Mouse (Mus musculus): ENCODE measurements around the gene Akap6.

The Akap6 gene

GRCm38 (mm10) chr12:52781066-52781465, 81.9 kb downstream of the Akap6 start:
- DNase-seq (ENCODE audit: low spot score), result no peak

DNA sequence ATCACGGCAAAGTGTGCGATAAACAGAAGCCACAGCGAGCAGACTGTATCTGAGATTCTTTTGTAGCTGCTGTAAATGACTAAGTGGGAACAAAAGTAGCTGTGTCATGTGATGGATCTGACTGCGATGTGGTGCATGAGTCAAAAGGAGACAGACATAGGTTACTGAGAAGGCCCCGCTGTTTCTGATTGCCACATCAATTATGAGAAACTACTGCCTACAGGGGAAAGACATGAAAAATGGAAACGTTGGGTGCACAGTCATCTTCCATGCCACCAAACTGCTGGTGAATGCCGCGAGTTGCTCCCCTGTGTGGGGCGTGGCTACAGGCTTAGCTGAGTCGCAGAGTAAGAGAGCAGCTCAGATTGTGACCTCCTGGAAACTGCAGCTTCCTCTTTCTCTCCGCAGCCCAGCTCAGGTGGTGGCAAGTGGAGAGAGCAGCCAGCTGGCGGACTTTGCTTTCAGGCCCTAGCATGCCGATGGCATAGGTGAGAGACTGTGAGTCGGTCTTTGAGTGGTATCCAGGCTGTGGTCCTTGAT, 83.8 kb downstream of the Akap6 start:
- DNase-seq (ENCODE audit: low spot score), result no peak

DNA sequence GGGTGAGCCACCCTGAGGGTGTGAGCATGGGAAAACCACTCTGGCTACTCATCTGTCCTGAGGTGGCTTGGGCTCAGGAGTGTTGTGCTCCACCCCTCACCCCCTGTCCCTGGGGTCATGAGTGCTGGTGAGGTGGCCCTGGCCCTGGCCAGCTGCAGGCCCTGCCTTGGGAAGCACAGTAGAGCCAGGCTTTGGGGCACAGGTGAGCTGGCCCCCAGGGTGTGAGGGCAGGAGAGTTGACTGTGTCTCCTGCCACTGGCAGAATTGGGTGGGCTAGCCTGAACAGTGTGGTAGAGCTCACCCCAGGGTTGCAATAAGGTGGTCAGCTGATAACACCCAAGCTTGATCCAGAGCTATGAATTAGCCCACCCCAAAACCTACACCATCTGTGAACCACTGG, 86.0 kb downstream of the Akap6 start:
- no peak for DNase-seq (ENCODE audit: low spot score)

GRCm38 (mm10) chr12:52790350-52790768, 91.2 kb downstream of the Akap6 start:
- DNase-seq (ENCODE audit: low spot score), result no peak

DNA sequence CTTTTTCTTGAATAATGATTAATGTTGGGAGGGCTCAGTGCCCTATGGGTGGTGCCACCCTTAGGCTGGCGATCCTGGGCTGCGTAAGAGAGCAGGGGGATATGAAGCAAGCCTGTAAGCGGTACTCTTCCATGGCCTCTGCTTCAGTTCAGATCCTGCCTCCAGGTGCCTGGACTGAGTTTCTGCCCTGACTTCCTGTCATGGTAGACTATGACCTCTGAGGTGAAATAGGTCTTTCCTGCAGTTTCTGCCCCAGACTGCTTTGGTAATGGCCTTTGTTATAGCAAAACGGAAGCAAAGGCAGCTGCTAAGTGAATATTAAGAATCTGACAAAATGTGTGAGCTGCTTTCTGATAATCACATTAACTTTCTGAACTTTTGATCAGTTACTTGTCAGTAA, 94.9 kb downstream of the Akap6 start:
- DNase-seq (ENCODE audit: low spot score), result no peak

DNA sequence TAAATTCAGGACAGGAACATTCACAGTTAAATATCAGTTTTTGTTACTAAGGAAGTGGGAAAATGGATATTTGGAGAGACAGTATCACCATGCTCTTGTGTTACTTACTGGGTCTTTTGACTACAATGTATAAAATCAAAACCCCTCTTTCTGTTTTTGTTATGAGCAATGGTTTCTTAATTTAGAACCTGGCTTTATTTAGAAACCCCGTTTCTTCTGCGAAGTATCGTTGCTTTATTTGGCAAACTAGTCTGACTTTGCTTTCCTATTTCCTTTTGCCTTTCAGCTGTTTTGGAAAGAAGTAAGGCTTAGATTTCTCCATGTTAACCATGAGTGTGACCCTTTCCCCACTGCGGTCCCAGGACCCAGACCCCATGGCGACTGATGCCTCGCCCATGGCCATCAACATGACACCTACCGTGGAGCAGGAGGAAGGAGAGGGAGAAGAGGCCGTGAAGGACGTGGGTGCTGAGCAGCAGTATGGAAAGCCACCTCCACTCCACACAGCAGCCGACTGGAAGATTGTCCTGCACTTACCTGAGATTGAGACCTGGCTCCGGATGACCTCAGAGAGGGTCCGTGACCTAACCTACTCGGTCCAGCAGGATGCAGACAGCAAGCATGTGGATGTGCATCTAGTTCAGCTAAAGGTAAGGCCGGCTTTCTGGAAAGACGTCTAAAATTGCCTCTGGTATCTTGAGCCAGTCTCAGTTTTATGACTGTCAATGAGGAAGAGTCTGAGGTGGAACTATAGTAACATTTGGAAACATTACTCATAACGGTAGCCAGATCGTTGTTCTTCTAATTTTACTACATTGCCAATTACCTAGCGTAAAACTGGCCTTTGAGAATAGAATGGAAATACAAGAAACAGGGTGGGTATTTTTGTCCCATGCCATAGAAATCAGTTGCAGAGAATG, 96.6 kb downstream of the Akap6 start:
- DNase-seq (ENCODE audit: low spot score), result no peak

DNA sequence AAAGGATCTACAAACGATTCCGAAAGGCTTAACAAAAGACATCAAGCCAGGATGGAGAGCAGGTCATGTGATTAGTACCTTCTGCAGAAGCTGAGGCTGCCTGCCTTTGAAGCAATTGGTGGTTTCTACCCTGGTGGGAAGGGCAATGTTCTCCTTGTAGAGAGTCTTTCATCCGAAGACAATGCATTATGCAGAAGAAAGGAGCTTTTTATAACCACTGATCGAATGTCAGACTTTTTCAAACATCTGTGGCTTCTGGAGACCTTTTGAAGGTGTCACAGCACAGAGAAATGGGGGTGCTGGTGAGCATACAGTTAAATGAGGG, 97.2 kb downstream of the Akap6 start:
- DNase-seq (ENCODE audit: low spot score), result no peak

DNA sequence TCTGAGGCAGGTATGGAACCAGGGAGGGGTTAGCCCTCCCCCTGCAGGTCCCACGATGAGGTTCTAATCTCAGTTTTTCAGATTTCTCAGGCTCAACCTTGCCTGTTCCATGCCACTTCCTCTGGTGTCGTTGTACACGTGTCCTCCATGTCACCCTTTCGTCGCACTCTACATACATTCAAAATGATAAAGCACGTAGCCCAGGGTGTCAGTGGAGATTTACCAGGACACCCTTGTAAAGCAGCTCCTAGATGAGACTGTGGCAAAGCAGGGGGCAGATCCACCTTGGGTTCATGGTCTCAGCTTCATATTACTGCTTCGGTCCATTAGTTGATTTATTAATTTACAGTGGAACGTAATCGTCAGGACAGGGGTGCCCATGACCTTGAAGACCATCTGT, 100.5 kb downstream of the Akap6 start:
- no peak for DNase-seq (ENCODE audit: low spot score)

DNA sequence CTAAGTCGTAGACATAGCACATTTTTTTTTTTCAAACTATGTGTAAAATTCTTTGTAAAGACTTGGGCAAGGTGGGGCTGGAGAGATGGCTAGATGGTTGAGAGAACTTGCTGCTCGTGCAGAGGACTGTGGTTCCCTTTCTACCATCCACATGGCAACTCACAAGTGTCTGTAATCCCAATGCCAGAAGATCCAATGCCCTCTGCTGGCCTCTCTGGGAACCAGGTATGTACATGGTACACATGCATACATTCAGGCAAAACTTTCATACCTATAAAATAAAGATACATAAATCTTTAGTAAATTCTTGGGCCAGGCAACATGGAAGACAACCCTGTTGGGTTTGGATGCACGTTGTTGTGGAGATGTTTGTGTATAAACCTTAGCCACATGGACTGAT, 107.1 kb downstream of the Akap6 start:
- DNase-seq (ENCODE audit: low spot score), result no peak

GRCm38 (mm10) chr12:52818588-52818987, 119.4 kb downstream of the Akap6 start:
- DNase-seq (ENCODE audit: low spot score), result no peak

DNA sequence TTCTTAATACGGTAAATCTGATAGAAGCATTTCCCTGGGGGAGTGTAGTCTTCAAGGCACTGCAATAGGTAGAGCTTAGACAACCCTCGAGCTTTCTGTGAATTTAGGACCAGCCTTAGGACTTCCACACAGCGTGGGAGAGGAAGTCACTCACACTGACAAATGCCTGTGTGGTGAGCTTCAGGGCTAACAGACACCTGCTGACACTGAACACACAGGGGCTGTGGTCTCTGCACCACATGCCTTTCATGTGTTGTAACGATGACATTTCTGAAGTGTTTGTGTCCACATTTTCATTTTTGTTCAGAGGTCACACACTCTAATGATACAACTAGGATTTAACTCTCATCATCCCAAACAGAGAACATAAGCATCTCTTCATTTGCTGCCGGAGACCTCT, 125.6 kb downstream of the Akap6 start:
- DNase-seq (ENCODE audit: low spot score), result no peak

DNA sequence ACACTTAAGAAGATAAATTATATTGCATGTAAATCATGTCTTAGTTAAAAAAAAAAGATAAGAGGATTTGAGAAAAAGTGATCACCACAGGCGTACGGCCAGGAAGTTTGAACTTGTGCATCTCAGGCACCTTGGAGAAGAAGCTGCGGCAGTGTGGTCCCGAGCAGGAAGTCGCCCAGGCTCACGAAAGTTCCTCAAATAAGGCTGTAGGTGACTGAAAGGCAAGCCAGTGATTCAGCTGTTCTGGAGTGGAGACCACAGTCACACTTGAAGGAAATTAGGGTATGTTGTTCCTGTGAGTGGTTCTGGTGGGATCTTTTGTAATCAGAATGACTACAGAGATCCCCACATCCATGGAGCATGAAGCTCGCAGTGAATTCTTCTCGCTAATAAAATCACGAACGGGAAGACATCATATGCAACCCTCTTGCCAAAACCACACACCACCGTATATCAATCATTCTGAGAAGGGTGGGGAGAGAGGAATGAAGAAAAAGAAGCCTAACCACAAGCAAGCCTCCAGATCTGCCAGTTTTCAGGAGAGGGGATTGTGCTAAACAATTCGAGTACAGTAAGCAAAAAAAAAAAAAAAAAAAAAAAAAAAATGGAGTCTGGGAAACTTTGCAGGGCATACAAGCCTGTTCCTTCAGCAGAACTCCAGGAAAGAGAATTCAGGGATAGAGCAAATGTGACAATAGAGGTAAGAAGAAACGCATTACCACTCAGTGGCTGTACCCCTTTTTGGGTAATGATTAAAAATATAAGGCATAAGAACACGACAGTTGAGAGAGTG, 130.0 kb downstream of the Akap6 start:
- DNase-seq (ENCODE audit: low spot score), result no peak

DNA sequence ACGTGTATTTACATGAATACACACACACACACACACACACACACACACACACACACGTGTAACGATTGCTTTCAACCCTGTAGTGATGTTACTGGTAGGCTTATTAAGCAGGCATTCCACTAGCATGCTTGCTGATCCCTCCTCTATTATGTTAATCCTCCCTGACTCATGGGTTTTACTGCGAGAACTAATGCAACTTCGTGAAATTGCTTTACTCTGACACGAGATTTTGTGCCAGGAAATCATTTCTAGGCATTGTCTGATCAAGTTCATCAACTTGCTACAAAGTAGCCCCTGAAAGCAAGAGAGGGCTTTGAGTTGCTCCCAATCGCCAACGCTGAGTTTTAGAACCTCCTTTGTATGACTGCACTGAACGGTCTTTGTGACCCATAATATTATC, 132.6 kb downstream of the Akap6 start:
- DNase-seq (ENCODE audit: low spot score), result no peak

DNA sequence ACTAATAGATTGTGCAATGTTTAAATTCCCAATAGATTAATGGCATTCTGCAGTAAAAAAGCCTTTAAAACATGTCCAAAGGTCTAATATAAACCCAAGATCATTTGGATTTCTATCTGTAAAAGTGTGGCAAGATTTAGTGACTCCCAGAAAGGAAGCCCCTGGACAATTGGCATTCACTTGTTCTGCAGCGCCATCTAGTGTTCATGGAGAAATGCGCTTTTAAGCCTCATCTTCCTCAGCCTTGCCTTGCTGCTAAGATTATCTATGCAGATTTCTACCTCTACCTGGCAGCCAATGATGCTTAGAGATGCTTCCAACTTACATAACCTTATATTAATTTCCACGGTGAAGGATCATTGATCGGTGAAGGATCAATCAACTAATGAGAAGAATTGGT, 133.0 kb downstream of the Akap6 start:
- DNase-seq (ENCODE audit: low spot score), result no peak

DNA sequence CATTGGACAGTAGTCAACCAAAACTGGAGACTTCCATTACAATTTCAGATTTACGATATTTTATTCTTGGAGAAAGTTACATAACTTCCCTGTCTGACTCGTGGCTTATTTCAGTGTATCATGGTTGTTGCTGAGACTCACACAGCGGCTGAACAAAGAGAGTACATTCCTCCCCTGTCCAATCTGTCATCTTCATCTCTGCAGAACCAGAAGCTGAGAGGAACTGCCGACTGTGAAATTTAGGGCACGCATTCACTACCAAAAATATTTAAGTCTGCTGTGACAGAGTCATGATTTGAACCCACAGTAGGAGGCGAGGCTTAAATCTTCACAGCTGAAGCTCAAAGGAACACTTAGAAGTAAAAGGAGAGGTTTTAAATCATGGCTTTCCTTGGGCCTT, 134.0 kb downstream of the Akap6 start:
- no peak for DNase-seq (ENCODE audit: low spot score)

GRCm38 (mm10) chr12:52834074-52834473, 134.9 kb downstream of the Akap6 start:
- DNase-seq (ENCODE audit: low spot score), result no peak

- DNase-seq (ENCODE audit: low spot score), result no peak
These were observed 135.6 kb downstream of the Akap6 start for GRCm38 (mm10) chr12:52834781-52835279.

GRCm38 (mm10) chr12:52835291-52835742, 136.1 kb downstream of the Akap6 start:
- DNase-seq (ENCODE audit: low spot score), result no peak

GRCm38 (mm10) chr12:52835914-52836546, 136.8 kb downstream of the Akap6 start:
- DNase-seq (ENCODE audit: low spot score), result no peak

GRCm38 (mm10) chr12:52845982-52846381, 146.8 kb downstream of the Akap6 start:
- DNase-seq (ENCODE audit: low spot score), result no peak

DNA sequence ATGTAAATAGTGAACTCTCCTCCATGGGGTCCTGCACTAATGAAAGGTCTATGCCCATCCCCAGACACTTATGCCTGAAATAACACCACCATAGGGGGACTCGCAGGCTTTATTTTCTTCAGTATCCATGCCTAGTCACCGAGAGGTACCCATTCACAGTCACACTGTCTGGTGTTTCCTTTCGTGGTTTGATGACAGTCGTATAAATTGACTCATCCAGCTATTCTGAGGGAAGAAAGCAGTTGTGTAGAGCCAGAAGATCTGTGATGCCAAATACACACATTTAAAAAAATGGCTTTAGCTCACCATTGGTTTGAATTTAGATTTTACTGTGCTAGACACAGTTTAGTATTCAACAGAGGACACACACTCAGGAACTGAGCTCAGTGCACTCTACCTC, 147.8 kb downstream of the Akap6 start:
- no peak for DNase-seq (ENCODE audit: low spot score)

DNA sequence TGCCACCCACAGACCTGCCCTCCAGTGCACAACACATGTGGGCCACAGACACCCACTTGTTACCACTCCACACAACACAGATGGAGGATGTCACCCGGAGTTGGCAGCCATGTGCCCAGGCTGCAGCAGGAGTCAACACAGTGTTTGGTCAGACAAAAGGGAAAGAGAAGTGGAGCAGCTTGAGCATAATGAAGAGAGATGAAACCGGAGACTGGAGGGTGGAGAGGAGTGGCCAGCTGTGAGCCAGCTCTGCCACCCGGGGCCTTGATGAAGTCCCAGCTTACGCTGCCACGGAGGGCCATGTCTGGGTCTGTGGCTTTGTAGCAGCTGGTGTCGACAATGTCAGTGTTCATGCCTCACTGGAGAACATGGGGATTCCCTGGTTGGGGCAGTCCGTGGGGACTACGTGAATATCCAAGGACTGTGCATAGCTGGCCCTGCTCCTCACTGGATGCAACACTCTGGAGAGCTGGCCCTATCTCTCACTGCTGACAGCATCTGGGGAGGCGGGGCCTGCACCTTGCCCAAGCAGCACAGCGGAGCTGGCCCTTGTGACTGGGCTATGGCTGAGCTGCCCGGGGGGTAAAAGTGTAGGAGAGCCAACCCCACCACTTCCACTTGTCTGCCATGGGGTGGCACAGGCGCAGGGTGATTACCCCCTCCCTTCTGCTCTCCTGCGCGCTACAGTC, 148.8 kb downstream of the Akap6 start:
- no peak for DNase-seq (ENCODE audit: low spot score)
